Mouse (Mus musculus) testis, postnatal 14 days (tissue): ENCODE data around the gene Tas2r135.

Source experiments
- DNase-seq: peaks from one replicate; pipeline ENCODE4 v3.0.0; 2021; ENCODE audit warnings: low spot score

Tas2r135 gene

GRCm38 (mm10) chr6:42374701-42375100 lies 30.5 kb upstream of the Tas2r135 start:
- no peak for DNase-seq

- DNase-seq = no peak
Observed at GRCm38 (mm10) chr6:42375131-42375530, 30.1 kb upstream of the Tas2r135 start.

- DNase-seq = no peak
Observed at GRCm38 (mm10) chr6:42376016-42376415, 29.2 kb upstream of the Tas2r135 start.

- DNase-seq = no peak
Observed at GRCm38 (mm10) chr6:42376504-42377019, 28.7 kb upstream of the Tas2r135 start.

- DNase-seq = no peak
Observed at GRCm38 (mm10) chr6:42377280-42377679, 28.0 kb upstream of the Tas2r135 start.

- DNase-seq = no peak
Observed at GRCm38 (mm10) chr6:42379551-42379950, 25.7 kb upstream of the Tas2r135 start.

- DNase-seq = no peak
Observed at GRCm38 (mm10) chr6:42380416-42381144, 24.7 kb upstream of the Tas2r135 start.

- no peak for DNase-seq
Observed at GRCm38 (mm10) chr6:42381221-42381620, 24.0 kb upstream of the Tas2r135 start.

GRCm38 (mm10) chr6:42381916-42382381 lies 23.3 kb upstream of the Tas2r135 start:
- DNase-seq = no peak

GRCm38 (mm10) chr6:42383360-42383759 lies 21.9 kb upstream of the Tas2r135 start:
- DNase-seq = no peak

- DNase-seq = no peak
Observed at GRCm38 (mm10) chr6:42385635-42386034, 19.6 kb upstream of the Tas2r135 start.

- no peak for DNase-seq
Observed at GRCm38 (mm10) chr6:42391796-42392330, 13.4 kb upstream of the Tas2r135 start.

GRCm38 (mm10) chr6:42395960-42396809 lies 9.0 kb upstream of the Tas2r135 start:
- peak; percentile 75 for DNase-seq

GRCm38 (mm10) chr6:42397041-42397657 lies 8.1 kb upstream of the Tas2r135 start:
- DNase-seq = no peak

GRCm38 (mm10) chr6:42398285-42398684 lies 6.9 kb upstream of the Tas2r135 start:
- DNase-seq = no peak

GRCm38 (mm10) chr6:42398998-42399397 lies 6.2 kb upstream of the Tas2r135 start:
- DNase-seq = no peak

- no peak for DNase-seq
Observed at GRCm38 (mm10) chr6:42399938-42400337, 5.3 kb upstream of the Tas2r135 start, which contains the start of gene Tas2r143. Gene Tas2r143 (plus strand): TSS chr6:42400238.

GRCm38 (mm10) chr6:42419443-42419842 lies 14.2 kb downstream of the Tas2r135 start:
- DNase-seq = no peak

GRCm38 (mm10) chr6:42421439-42421838 lies 16.2 kb downstream of the Tas2r135 start:
- no peak for DNase-seq

GRCm38 (mm10) chr6:42424472-42424871 lies 19.2 kb downstream of the Tas2r135 start:
- no peak for DNase-seq

GRCm38 (mm10) chr6:42426337-42426736 lies 21.1 kb downstream of the Tas2r135 start:
- no peak for DNase-seq

GRCm38 (mm10) chr6:42433554-42433953 lies 28.3 kb downstream of the Tas2r135 start:
- DNase-seq = no peak
